Mouse (Mus musculus) stomach, embryonic 14.5 days (tissue): ENCODE data around the gene Med27. TPM values are rescaled to one million over a fixed set of nuclear protein-coding genes. Genes with fewer than 3 reads are reported as not detected.

Experiments used
- ATAC-seq: fragments of 200-750 bp; cut with Nextera tagmentation; 2 replicates; pipeline ENCODE4 v1.8.0; 2017; ENCODE audit warnings: low read depth, moderate TSS enrichment; ENCODE audit not compliant: insufficient number of reproducible peaks, insufficient read depth, low FRiP score
- H3K27ac ChIP-seq: fragments of 300-500 bp; sonication (generic); 2 replicates; pipeline ENCODE4 v1.5.1; 2014; ENCODE audit warnings: mild to moderate bottlenecking, low read length, moderate library complexity, mixed read lengths
- H3K27me3 ChIP-seq: fragments of 300-500 bp; sonication (generic); 2 replicates; pipeline ENCODE4 v1.6.1; 2014; ENCODE audit warnings: low read length, control low read depth, mixed read lengths; ENCODE audit not compliant: control insufficient read depth, insufficient read depth
- H3K36me3 ChIP-seq: fragments of 300-500 bp; sonication (generic); 2 replicates; pipeline ENCODE4 v1.6.1; 2014; ENCODE audit warnings: mild to moderate bottlenecking, control low read depth, low read length, moderate library complexity, mixed read lengths; ENCODE audit not compliant: control insufficient read depth, insufficient read depth
- H3K4me1 ChIP-seq: fragments of 300-500 bp; sonication (generic); 2 replicates; pipeline ENCODE4 v1.6.1; 2014; ENCODE audit warnings: low read length, control low read depth, mixed read lengths; ENCODE audit not compliant: control insufficient read depth, insufficient read depth
- H3K4me2 ChIP-seq: fragments of 300-500 bp; sonication (generic); replicated peaks from 2 replicates; pipeline ENCODE4 v1.6.1; 2014; ENCODE audit warnings: low read depth, low read length, control low read depth
- H3K4me3 ChIP-seq: fragments of 300-500 bp; sonication (generic); 2 replicates; pipeline ENCODE4 v1.5.1; 2014; ENCODE audit warnings: low read depth, low read length, control low read depth
- H3K9ac ChIP-seq: fragments of 300-500 bp; sonication (generic); replicated peaks from 2 replicates; pipeline ENCODE4 v1.6.1; 2014; ENCODE audit warnings: low read depth, mild to moderate bottlenecking, control low read depth, low read length, moderate library complexity, mixed read lengths
- H3K9me3 ChIP-seq: fragments of 300-500 bp; sonication (generic); 2 replicates; pipeline ENCODE4 v1.6.1; 2016; ENCODE audit warnings: low read depth, low read length, control low read depth; ENCODE audit not compliant: control insufficient read depth
- WGBS: fragments of 180-500 bp; shearing (Covaris S2); extraction: QIAGEN DNeasy Blood & Tissue Kit; methylation state at CpG from one replicate; pipeline ENCODE4 v1.1.7; 2014; 5-methylcytosine and 5-hydroxymethylcytosine counted together
- polyA plus RNA-seq: library from polyadenylated mRNA; unstranded; fragments of >200 nt; fragmentation: Nextera tagmentation; extraction: Ambion mirVana; gene quantifications from 2 replicates; pipeline ENCODE4 v1.2.1, GENCODE M21; 2014

The Med27 gene
- polyA plus RNA-seq, 1 experiment from 2014 or later = 51.7 TPM

DNA sequence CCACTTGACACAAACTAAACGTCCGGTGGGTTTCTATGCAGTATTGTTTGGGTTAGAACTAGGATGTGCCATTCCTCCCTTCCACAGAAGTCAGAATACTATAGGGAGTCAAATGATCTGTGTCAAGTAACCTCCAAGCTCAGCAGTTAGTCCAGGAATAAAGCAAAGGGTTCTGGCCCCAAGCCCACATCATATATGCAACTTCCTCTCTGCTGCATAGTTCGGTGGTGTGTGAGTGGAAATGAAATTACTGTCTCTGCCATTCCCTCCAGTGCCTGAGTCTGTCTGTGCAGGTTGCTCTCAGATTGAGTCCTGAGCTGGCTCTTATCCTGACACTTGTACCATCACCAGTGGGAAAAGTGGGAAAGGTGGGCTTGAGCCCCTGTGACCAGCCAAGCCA is 65.8 kb downstream of the Med27 start:
- H3K4me1 ChIP-seq = peaks cover 8% of the 10 kb centered on the region; the same call in 1 of the 2 replicates
- peak overlapping the region; percentile 7 for H3K27ac ChIP-seq
- H3K9ac ChIP-seq = no peak overlapping the region
- no peak overlapping the region for H3K4me2 ChIP-seq
- WGBS = 50% methylated on average over 3 of the region's 3 CpGs
- H3K36me3 ChIP-seq = no peaks in the 10 kb centered on the region
- H3K9me3 ChIP-seq = no peaks in the 10 kb centered on the region
- ATAC-seq = no peak
- H3K27me3 ChIP-seq = no peaks in the 10 kb centered on the region
- H3K4me3 ChIP-seq = no peak overlapping the region

DNA sequence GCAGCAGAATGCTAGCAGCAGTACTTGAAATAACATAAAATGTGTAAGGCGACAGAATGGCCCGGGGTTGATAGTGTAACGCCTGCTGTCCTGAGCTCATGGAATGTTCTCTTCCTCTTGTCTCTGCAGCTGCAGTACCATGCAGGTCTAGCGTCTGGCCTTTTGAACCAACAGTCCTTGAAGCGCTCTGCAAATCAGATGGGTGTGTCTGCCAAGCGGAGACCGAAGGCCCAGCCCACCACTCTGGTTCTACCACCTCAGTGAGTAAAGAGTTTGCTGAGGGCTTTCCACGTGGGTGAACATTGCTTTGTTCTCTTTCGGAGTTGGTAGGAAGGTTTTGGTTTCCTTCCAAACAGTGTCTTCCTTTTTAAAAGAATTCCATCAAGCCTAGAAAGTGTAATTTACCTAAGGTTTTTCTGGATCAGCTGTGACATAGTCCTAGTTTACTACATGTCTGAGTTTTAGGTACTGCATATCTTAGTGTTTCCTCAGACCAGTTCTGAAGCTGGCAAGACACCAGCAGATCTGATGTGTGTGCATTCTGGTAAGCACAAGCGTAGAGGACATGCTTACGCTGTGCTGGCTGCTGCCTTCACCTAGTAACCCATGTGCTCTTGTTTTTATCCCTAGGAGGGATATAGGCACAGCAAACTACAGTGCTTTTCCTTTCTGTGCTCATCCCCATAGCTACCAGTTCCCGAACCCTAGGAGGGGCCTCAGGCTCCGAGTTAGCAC is 66.8 kb downstream of the Med27 start:
- H3K4me2 ChIP-seq = no peak overlapping the region
- H3K4me3 ChIP-seq = no peak overlapping the region
- peak; percentile 67; the same call in 1 of the 2 replicates for ATAC-seq
- no peaks in the 10 kb centered on the region for H3K27me3 ChIP-seq
- WGBS = 57% methylated on average over 13 of the region's 13 CpGs
- H3K27ac ChIP-seq = peak overlapping the region; percentile 11; the same call in 1 of the 2 replicates
- H3K9ac ChIP-seq = no peak overlapping the region
- no peaks in the 10 kb centered on the region for H3K9me3 ChIP-seq
- H3K36me3 ChIP-seq = no peaks in the 10 kb centered on the region
- H3K4me1 ChIP-seq = peaks cover 8% of the 10 kb centered on the region; the same call in 1 of the 2 replicates

DNA sequence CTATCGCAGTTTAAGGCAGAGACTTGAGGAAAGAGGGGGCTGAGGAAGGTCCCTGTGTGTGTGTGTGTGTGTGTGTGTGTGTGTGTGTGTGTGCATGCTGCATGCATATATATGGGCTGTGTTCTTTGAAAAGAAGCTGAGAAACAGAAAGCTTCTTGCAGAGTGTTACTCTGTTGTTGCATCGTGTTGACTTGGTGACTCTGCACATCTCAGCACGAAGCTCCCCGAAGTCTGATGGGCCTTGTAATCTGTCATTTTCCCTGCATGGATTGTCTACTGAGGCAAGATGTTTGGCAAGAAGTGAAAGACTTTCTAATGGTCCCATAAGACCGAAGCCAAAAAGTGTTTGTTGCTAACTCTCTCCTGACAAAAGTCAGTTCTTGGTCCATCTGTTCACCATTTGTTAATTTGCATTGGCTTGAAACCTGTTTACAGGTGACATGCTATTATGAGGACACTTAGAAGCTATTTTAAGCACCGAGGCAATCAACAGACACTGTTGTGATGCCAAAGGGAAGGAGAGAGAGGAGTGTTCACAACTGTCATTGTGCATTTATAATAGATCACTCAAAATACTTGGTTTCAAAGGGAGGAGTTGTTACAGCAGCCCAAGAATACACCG is 68.3 kb downstream of the Med27 start:
- Histone ChIP-seq H3K9me3 (no peaks in the 10 kb centered on the region), H3K9ac (no peak overlapping the region), H3K4me1 (peaks cover 8% of the 10 kb centered on the region; the same call in 1 of the 2 replicates), H3K4me2 (no peak overlapping the region), H3K4me3 (no peak overlapping the region), H3K36me3 (no peaks in the 10 kb centered on the region), H3K27me3 (no peaks in the 10 kb centered on the region), H3K27ac (no peak overlapping the region)
- 87% methylated on average over 7 of the region's 7 CpGs for WGBS
- ATAC-seq = no peak

DNA sequence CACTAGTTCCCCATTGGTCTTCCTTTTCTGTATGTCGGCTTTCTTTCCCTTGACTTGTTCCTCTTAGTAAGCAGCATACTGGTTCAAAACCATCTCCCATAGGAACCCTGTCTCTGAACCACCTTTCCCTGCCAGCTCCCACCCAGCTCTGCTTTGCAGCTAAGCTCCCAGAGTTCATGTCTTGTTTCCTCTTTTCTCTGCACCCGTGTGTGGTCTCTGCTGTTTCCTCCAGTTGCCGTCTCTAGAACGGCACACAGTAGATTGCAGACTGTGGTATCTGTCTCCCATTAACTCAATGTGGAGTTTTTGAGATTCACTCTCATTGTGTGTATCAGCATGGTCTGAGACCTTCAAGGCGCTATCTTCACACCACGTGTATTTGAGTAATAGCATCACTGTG is 71.9 kb downstream of the Med27 start:
- Histone ChIP-seq H3K9me3 (no peaks in the 10 kb centered on the region), H3K27ac (no peak overlapping the region), H3K4me2 (no peak overlapping the region), H3K36me3 (no peaks in the 10 kb centered on the region), H3K4me1 (0 out of 2 replicates have a peak, but pooled peaks cover 10% of the 10 kb centered on the region), H3K4me3 (no peak overlapping the region), H3K27me3 (no peaks in the 10 kb centered on the region), H3K9ac (no peak overlapping the region)
- no peak for ATAC-seq
- WGBS = 70% methylated on average over 6 of the region's 6 CpGs

DNA sequence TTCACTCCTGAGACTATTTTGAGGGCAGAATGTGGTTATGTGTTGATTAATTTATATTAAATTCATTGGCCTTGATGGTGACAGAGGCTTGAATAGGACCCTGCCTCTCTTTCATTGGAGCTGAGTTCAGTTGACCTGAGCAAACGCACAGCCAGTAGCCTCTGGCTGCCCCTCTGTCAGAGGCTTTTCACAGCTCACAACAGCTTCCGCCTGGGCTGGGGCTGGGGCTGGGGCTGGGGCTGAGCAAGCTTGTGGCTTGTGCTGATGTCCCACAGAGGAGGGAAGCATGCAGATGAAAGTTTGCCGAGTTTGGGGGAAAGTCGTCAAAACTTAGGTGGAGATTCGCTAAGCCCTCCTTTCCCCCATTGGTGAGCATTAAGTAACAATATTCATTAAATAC is 72.8 kb downstream of the Med27 start:
- WGBS = 35% methylated on average over 5 of the region's 5 CpGs
- no peak overlapping the region for H3K4me3 ChIP-seq
- no peak overlapping the region for H3K4me2 ChIP-seq
- H3K4me1 ChIP-seq = 0 out of 2 replicates have a peak, but pooled peaks cover 8% of the 10 kb centered on the region
- no peaks in the 10 kb centered on the region for H3K27me3 ChIP-seq
- H3K27ac ChIP-seq = no peak overlapping the region
- H3K9ac ChIP-seq = no peak overlapping the region
- H3K9me3 ChIP-seq = no peaks in the 10 kb centered on the region
- no peak for ATAC-seq
- H3K36me3 ChIP-seq = no peaks in the 10 kb centered on the region

DNA sequence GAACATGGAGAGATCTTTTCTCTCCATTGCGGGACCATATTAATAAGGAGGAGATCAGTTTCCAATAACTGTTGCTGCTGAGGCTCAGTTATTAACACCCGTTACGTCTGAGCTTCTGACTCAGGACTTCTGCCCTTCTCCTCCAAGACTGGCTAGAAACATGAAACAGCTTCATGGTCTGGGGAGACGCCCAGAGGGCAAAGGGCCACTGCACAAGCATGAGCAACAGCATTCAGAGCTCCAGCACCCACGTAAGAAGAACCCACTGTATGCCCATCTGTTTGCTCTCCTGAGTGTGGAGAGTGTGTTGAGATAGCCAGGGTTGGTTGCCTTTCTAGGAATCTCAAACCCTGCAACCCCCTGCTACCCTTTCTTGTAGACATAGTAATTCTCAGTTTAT is 73.3 kb downstream of the Med27 start:
- Histone ChIP-seq H3K4me2 (no peak overlapping the region), H3K36me3 (no peaks in the 10 kb centered on the region), H3K9ac (no peak overlapping the region), H3K27me3 (no peaks in the 10 kb centered on the region), H3K27ac (no peak overlapping the region), H3K9me3 (no peaks in the 10 kb centered on the region), H3K4me1 (0 out of 2 replicates have a peak, but pooled peaks cover 8% of the 10 kb centered on the region), H3K4me3 (no peak overlapping the region)
- 68% methylated on average over 5 of the region's 5 CpGs for WGBS
- no peak for ATAC-seq

DNA sequence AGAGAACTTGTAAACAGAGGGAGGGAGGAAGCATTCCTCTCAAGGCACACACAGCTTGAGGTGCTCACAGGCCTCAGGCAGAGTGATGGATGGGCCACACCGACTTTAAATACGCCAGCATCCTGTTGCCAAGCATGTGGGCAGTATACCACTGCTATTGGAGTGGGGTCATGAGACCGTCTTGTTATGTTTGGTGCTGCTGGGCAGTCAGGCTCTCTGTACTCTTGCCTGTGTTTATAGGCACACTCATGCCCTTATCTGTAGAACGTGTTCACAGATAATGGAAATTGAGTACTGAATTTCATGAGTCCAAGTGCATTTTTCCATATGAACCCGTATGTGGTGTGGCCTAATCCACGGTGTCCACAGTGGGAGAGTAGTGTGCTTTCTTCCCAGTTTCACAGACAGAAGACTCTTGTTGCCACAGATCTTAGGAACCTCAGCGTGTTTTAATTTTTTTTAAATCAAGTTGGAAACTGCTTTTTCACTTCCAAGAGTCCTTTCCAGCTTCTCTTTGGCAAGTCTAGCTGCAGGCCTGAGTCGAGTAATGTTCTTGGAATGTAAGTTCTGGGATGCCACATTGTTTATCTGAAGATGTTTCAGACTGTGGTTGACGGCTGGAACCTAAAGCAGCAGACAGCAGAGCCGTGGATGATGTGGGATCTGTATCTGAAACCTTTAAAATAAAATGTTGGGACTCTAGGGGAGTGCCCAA is 75.7 kb downstream of the Med27 start:
- H3K27ac ChIP-seq = no peak overlapping the region
- ATAC-seq = no peak

DNA sequence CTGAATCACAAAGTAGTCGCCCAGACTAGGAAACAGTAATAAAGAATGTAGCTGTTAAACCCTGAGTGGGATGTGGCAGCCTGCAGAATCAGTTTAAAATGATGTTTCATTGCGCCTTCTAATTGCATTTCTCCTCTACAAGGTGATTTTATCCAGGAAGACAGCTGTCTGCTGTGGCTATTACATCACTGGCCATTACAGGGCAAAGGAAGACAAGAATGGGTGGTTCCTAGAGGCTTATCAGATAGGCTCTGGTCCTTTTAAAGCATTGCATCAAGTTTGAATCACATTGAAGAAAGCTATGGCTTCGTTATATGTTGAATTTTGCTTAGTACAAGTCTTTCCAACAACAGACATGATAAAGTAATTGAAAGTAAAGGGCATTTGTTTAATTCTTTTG is 76.4 kb downstream of the Med27 start:
- Histone ChIP-seq H3K4me3 (no peak overlapping the region), H3K9me3 (no peaks in the 10 kb centered on the region), H3K4me2 (no peak overlapping the region), H3K27me3 (no peaks in the 10 kb centered on the region), H3K4me1 (0 out of 2 replicates have a peak, but pooled peaks cover 8% of the 10 kb centered on the region), H3K36me3 (no peaks in the 10 kb centered on the region), H3K9ac (no peak overlapping the region), H3K27ac (no peak overlapping the region)
- no peak for ATAC-seq
- 60% methylated on average over 3 of the region's 3 CpGs for WGBS

More for the DNA sequence above, 75.7 kb downstream of the Med27 start:
- Histone ChIP-seq H3K4me1 (0 out of 2 replicates have a peak, but pooled peaks cover 8% of the 10 kb centered on the region), H3K4me3 (no peak overlapping the region), H3K4me2 (no peak overlapping the region), H3K9me3 (no peaks in the 10 kb centered on the region), H3K36me3 (no peaks in the 10 kb centered on the region), H3K27me3 (no peaks in the 10 kb centered on the region), H3K9ac (no peak overlapping the region)
- WGBS = 41% methylated on average over 10 of the region's 10 CpGs
